Mouse (Mus musculus) retina, postnatal 7 days (tissue): ENCODE measurements around the gene Smad5.

Source experiments
- DNase-seq: peaks from one replicate; pipeline ENCODE4 v3.0.0-alpha.2; 2012; ENCODE audit warnings: low read depth, low spot score

Gene Smad5

DNA sequence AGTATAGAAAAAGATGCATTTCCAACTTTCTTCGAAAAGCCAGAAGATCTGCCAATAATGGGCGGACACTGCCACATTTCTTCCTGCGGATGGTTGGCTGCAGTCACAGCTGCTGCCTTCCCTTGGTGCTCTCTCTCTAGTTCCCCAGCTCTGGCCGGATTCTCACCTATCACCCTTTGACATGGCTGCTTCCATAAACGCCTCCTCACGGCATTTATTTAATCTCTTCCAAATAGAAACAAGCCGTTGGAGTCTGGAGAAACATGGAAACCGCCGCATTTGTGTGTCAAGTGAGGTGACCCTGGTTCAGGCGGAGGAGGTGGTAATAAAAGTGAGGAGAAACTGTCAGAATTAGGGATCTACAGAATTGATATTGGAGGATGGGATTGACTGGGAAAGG, 886 bp upstream of the Smad5 start:
- DNase-seq: no peak

DNA sequence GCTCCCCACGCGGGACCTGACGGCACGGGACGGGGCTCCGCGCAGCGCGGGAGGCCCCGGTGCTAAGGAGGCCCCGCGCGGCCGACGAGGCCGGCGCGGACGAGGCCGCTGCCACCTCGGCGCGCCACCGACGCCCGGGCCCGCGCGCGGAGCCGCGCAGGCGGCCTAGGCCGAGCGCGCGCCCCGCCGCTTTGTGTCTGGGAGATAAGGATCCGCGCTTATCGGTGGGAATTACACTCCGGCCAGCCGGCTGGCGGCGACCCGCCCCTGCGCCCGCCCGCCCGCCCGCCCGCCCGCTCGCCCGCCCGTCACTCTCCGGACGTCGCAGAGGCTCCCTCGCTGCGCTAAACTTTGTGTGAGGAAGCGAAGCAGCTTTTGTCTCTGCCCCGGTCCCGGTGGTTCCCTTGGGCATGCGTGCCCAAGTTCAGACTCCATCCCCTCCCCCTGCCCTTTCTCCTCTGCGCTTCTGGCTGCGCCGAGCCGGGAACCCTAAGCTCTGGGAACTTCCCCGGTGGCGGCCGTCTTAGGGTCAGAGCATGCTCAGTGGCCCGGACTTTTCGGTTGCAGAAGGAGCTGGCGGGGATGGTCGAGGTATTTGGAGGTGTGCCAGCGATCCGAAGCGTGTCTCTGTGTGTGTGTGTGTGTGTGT, 536 bp downstream of the Smad5 start:
- peak; percentile 70 for DNase-seq

DNA sequence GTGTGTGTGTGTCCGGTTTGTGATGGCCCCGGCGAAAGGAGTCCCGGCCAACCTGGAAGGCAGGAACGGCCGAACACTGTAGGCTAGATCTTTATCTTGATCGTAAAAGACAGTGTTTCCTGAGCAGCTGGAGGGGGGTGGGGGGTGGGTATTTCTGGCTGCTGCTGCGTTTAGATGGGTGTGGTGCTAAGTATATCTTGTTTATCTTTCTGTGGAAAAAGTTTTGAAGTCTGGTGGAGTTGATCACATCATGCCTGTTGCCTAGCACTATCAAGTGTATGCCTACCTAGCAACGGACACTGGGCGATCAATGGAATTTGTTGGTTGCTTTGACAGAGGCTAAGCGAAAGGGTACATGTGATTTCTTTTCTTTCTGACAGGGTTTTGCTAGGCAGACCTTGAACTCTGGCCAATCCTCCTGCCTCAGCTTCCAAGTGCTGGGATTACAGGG, 1.1 kb downstream of the Smad5 start:
- no peak for DNase-seq

DNA sequence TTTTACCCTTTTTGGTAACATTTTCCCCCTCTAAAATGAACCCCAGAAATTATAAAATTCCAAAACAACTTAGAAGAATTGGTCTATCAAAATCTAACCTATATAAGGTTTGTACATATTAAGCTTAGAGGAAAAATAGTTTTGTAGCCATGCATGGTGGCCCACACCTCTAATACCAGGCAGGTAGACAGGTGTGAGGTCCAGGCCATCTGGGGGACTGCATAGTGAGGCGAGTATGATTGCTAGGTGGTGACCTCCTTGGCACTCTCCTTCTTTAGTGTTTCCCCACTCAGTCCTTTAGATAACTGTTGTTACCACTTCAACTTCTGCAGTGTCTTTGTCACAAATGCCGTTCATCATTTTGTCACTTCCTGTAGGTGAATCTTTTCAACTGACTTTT, 1.8 kb downstream of the Smad5 start:
- no peak for DNase-seq

DNA sequence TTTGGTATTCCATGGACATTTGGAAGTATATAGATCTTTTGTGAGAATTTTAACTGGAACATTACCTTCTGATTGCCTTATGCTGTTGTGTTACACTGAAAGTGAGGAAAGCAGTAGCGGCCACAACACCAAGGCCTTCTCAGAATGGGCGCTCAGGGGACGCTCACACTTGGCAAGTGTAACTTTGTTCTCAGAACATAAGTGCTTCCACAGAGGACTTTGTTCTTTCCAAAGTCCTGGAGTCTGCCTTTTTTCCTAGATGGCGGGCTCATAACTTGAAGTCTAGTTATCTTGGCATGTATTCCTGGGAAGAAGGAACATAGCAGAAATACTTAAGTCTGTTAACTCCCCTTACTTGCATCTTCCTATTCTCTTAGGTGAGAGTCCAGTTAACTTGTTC, 4.3 kb downstream of the Smad5 start:
- DNase-seq: no peak

DNA sequence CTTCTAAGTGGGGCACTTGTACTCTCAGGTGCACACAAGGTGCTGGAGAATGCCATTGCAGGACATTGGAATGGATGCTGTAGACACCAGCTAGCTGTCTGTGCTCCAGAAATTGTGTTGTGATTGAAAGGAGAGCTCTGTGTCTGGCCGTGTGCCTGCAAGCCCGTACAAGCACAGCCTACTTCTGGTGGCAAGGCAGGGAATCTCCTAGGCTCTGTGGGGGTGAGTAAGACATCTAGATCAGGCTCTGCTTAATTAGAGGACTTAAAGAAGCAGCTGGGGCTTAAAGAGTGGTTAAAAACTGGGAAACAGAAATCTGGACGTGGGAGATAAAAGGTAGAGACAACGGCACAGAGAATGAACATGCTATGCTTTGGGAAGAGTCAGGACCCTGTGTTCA, 4.8 kb downstream of the Smad5 start:
- DNase-seq: no peak

DNA sequence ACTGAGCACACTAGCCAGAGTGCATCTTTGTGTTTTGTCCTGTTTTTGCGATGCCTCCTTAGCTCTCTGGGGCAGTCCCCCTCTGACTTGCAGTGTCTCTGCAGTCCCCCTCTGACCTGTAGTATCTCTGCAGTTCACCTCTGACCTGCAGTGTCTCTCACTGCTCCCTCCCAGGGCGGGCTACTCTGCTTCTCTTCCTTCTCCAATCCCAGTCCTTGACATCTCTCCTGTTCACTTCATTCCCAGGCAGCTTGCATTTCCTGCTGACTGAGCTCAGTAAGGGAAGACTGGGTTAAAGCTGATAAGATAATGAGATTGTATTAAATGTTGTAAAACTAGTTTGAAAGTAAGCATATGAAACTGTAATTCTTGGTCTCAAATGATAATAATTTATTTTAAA, 7.8 kb downstream of the Smad5 start:
- DNase-seq: no peak

DNA sequence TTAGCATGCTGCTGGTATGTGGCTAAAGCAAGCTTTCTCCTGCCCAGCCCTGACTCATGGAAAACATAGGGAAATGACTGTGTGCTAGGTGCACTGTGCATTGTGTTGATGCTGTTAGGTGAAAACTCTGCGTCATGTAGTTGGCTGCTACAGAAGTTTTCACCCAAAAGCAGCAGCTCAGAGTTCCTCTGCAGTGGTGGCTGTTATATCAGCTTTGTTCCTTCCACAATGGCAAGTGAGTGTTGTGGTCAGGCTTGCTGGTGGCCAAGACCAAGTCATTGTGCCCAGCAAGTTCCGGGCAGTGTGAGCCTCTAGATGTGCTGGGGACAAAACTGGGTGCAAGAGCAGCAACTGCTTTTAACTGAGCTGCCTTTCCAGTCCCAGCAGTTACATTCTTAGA, 9.4 kb downstream of the Smad5 start:
- no peak for DNase-seq

DNA sequence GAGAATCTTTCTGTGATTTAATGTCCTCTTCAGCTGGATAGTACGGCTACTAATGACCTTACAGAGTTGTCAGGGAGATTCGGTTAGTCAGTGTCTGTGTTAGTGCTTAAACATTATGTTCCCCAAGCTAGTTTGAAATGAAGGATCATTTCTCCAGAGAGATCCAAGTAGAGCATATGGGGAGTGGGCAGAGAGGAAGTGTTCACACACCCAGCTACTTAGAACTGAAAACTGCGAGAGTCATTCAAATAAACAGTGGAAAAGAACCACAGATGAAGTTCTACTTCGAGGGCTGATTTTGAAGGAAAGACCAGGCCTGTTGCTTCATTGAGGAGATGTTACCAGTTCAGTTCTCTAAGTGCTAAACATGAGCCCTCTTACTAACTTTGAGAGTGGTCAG, 23.7 kb downstream of the Smad5 start:
- no peak for DNase-seq

DNA sequence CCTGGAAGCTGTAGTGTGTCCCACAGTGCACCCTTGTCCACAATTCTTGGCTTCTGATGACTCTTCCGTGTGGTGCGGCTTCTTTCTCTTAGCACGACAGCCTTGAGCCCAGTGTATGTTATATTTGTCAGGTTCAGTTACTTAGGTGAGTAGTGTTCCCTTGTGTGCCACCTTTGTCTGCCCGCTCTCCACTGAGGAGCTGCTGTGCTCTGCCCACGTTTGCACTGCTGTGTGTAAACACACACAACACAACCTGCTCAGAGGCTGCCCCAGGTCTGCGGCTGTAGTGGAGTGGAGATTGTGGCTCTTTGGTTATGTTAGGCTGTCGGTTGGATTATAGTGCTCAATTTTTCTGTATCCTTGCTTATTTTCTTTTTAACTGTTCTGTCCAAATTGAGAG, 26.2 kb downstream of the Smad5 start:
- DNase-seq: no peak

DNA sequence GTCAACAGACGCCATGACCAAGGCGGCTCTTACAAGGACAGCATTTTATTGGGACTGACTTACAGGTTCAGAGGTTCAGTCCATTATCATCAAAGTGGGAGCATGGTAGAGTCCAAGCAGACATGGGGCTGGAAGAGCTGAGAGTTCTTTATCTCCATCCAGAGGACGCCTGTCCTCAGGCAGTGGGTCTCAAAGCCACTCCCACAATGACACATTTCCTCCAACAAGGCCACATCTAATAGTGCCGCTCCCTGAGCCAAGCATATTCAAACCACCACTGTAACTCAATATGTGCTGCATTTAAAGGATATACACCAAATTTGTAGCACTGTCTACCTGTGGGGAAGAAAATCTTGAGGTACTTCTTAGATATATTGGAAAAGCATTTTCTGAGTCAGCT, 31.8 kb downstream of the Smad5 start:
- no peak for DNase-seq

DNA sequence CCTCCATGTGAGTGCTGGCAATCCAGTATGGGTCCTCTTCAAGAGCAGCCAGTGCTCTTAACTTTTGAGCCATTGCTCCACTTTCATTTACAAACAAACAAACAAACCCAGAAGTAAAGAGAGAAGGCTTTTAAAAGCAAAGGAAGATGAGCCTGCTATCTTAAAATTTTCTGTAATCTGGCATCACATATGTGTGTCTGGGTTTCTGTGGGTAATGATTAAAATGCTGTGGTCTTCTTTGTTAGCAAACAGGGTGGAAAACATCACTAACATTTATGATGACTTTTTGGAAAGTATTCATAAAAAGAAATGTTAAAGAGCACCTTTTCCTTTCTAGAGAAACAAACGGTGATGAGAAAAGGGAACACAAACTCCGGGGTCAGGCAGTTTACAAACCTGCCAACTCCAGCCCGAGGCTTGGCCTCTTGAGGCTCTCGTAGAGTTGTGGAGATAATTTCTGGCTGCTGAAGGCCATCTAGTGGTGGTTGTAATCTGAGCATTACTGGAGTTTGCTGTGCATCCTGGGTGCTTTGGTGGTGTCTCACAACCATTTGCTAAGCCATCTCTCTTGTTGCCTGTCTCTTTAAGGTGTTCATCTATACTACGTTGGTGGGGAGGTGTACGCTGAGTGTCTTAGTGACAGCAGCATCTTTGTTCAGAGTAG, 32.5 kb downstream of the Smad5 start:
- no peak for DNase-seq

DNA sequence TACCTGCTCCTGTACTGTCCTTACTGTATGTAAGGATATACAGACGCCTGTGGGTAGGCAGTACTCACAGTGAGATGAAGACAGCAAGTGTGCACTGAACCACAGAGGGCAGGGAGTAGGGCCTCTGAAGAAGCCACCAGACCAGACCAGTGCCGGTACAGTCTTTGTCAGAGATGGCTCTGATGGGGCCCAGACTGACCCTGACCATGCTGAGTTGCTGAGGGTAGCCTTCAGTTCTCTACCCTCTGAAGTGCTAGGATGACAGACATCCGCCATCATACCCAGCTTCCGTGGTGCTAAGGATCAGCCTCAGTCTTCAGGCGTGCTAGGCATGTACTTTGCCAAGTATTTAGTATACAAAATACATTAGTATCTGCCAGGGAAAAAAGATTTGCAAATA, 36.7 kb downstream of the Smad5 start:
- DNase-seq: no peak

DNA sequence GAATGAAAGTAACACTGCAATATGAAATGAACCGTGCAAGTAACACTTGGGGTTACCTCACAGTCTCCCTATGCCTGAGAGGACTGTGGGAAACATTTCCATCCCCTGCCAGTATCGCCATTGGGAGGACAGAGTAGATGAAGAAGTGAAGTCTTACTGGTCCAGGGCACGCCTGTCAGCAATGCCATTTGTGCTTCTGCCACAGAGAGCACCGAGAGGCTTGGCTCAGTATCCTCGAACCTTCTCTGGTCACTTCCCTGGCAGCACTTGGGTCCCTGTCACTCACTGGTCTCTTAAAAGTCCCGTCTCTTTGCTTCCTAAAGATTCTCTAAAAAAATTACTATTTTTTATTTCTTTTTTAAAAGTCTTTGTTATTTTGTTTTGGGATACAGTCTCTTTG, 37.7 kb downstream of the Smad5 start:
- DNase-seq: no peak

DNA sequence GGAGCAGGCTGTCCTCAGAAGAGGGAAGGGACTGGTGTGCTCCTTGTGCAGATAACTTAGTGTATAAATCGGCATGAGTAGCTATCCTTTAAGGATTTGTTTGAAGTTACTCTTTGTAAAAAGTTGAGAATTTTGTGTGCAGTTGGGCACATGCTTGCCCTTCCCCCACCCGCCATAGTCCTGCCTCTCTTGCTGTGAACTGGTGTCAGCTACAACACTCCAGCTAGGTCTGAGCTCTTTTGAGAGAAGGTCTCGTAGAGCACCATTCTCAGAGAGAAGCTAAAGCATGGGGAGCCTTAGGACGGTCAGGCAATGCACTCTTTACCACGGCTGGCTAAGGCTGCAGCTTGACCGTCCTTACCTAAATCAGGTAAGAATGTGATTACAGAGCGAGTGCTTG, 38.9 kb downstream of the Smad5 start:
- no peak for DNase-seq

DNA sequence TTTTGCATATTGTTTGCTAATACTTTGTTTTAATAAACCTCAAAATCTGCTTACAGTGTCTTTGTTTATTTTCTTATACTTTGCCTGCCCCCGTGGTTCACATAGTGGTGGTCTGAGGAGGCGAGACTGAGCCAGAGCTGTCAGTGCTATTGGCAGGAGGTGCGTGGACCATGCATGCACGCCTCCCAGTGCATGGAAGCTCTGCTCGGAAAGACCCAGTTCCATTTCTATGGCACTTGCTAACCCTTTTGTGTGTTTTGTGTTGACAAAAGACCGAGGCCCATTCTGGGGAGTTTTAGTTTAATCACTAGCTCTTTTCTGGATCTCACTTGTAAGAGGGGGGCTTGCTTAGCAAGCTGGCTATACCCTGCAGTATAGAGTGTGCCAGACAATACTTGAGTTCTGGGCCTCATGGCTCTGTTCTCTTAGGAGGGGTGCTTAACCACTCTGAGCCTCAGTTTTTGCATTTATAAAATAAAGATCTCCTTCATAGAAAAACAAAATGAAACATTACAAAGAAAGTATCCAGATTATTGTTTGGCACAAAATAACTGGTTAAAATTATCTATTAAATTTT, 39.6 kb downstream of the Smad5 start:
- DNase-seq: no peak

DNA sequence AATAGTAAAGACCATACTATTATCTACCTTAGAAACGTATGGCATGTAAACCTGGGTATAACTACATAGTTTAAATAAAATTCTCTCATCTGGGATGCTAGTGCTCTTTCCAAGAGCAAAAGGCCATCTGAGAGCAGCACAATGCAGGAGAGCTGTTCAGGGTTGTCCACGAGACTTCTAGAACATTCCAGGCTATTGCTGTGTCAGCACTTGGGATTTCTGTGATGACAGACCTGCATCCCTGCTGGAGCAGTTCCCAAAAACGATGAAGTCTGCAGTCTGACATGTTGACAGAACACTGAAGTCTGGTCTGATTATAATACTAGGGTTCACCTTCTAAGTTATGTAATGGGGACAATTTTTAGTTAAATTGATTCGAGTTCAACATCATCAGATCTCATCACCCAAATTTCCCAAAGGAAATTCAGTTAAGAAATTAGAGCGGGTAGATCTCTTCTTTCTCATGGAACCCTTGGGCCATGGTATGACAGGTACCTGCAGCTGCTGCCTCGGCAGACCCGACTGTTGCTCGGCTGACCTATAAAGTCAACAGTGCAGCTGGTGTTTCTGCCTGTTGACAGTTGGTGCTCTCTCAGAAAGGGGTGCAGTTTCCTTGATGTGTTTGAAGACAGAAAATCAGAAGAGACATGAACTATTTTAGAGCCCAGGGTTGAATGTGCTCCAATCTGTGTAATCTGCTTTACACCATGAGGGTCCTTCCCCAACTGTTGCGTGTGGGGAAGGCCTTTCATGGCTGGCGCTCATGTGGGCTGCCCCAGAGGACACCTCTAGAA, 44.1 kb downstream of the Smad5 start:
- DNase-seq: no peak

DNA sequence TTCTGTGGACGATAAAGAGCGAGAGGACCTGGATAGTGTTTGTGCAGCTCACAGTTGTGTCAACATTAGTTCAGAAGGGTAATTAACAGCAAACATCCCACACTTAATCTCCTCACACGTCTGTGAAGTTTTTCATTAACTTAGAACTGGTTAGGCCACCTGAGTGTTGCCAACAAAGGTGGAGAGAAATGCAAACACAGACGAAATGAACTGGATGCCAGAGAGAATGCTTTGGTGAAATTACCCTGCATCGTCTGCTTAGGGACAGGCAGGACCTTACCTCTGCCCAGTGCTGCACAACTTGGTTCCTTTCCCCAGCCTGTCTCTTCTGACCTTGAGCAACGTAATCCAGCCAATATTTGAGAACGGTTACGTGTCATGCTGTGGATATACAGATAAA, 44.7 kb downstream of the Smad5 start:
- DNase-seq: no peak

DNA sequence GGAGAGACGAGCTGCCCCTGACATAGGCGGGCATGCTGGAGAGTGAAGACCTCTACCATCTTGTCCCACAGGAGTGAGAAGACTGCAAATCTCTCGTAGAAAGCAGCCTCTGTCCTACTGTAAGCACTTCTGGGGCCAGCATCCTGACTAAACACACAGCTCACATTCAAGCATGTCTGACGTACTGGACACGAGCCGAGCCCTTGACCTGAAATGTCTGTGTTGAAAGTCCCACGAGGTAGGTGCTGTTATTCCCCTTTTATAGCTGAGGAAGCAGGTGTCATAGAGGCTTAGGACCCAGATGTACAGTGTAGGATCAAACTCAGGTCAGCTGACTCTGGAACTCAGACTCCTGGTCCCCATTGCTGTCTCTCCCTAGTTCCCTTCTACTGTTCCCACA, 46.6 kb downstream of the Smad5 start:
- no peak for DNase-seq

DNA sequence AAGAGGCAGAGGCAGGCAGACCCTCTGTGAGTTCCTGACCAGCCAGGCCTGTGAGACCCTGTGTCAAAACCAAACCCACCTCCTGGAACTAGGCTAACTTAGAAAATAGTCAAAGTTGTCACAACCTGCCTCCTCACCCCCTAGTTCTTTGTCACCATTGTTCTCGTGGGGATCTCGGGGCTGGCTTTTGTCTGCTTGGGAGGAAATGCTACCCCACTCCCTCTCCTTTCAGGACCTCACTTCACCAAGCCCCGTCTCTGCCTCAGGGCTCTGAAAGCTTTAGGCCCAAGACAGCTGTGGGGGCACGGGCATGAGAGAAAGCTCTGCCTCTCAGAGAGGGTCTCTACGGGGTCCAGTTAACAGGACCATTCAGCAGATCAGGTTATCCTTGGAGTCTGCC, 49.0 kb downstream of the Smad5 start:
- DNase-seq: no peak

DNA sequence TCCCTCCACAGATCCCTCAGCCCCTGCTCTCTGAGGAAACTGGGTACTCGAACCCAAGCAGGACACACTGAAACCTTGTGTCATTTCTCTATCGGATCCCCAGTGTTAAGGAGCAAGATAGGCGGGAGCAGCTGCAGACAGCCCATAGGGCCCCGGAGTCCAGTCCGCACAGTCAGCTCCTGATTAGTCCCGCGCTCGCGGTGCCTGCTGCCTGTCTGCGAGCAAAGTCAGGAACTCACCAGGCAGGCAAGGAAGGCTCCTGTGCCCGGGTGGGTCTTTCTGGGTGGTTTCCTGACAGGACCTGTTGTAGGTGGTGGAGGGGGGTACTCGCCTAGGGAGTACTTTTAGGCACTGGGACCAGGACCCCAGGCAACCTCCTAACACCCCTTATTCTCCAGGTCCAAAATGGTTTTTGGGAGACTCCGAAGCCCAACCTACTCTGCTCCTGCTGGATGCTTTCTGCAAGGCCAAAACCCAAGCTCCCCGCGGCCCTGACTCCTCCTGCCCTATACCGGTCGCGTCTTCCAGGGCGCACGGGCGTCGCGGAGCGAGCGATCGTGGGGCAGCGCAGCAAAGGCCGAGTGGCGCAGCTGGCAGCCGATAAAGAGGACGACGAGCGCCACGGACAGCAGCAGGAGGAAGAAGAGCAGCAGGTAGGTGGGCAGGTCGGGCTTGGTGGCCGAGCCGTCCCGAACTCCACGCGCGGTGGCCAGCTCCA, 49.8 kb downstream of the Smad5 start:
- no peak for DNase-seq
